Mouse (Mus musculus): ENCODE measurements around the gene Rap1gap2. TPM values are rescaled to one million over a fixed set of nuclear protein-coding genes. Genes with fewer than 3 reads are reported as not detected.

The Rap1gap2 gene
- polyA plus RNA-seq, 1 experiment from 2014 or later: 7.9 TPM

- H3K4me1 ChIP-seq (replicated peaks; ENCODE audit: control insufficient read depth, insufficient read depth, low read length): no peaks in the 10 kb centered on the region
- 88% methylated on average over 2 of the region's 2 CpGs for WGBS
- no peak for TF ChIP-seq CTCF (IDR thresholded peaks at IDR 0.05; ENCODE audit: low read depth)
- H3K9me3 ChIP-seq (ENCODE audit: control insufficient read depth): no peaks in the 10 kb centered on the region
- no peak overlapping the region for H3K27ac ChIP-seq (ENCODE audit: low read depth, low read length)
- no peak overlapping the region for H3K4me2 ChIP-seq (replicated peaks; ENCODE audit: low read depth)
- H3K9ac ChIP-seq (ENCODE audit: low read depth, low read length): no peak overlapping the region
- H3K36me3 ChIP-seq (ENCODE audit: control insufficient read depth, insufficient read depth): peaks cover 8% of the 10 kb centered on the region
- H3K27me3 ChIP-seq (replicated peaks; ENCODE audit: control insufficient read depth, insufficient read depth, low read length): no peaks in the 10 kb centered on the region
- no peak for ATAC-seq
- no peak overlapping the region for H3K4me3 ChIP-seq (ENCODE audit: low read depth, low read length)
Observed at GRCm38 (mm10) chr11:74435366-74435765, 175.3 kb downstream of the Rap1gap2 start.

GRCm38 (mm10) chr11:74433000-74433399, 177.7 kb downstream of the Rap1gap2 start:
- Histone ChIP-seq H3K4me3 (ENCODE audit: low read depth, low read length) (no peak overlapping the region), H3K9me3 (ENCODE audit: control insufficient read depth) (no peaks in the 10 kb centered on the region), H3K4me1 (replicated peaks; ENCODE audit: control insufficient read depth, insufficient read depth, low read length) (no peaks in the 10 kb centered on the region), H3K4me2 (replicated peaks; ENCODE audit: low read depth) (no peak overlapping the region), H3K27me3 (replicated peaks; ENCODE audit: control insufficient read depth, insufficient read depth, low read length) (no peaks in the 10 kb centered on the region), H3K27ac (ENCODE audit: low read depth, low read length) (no peak overlapping the region), H3K36me3 (ENCODE audit: control insufficient read depth, insufficient read depth) (peaks cover 8% of the 10 kb centered on the region), H3K9ac (ENCODE audit: low read depth, low read length) (no peak overlapping the region)
- TF ChIP-seq CTCF (IDR thresholded peaks at IDR 0.05; ENCODE audit: low read depth): no peak
- 83% methylated on average over 4 of the region's 4 CpGs for WGBS
- no peak for ATAC-seq

DNA sequence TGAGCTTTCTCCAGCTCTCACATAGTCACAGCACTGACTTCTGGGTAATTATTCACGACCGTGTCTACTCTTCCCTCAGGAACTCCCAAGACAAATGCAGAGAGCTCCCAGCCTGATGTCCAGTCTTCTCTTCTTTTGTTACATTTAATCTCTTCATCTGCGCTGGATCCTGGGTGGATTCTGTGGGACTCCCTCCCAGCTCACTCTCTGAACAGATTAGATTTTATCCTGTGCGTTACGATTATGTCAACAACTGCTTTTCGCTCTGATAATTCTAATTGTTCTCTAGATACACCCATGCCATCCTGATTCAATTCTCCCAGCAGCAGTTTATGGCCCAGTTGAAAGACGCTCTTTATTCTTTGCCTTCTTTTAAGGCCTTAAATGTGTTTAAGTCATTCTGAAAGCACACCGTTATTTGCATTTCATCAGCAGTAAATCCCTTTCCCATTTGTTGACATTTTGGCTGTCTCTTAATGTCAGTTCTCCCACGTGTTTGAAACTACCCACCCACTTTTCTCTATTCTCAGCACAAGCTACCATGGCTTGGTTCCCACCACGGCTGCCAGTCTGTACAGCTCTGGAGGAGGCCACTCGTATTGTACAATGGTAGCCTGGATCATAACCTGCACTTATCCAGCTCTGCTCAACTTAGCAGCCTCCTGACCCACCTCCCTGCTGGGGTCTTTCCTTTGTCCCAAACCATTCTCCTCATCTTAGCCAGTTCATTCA, 180.8 kb downstream of the Rap1gap2 start:
- 47% methylated on average over 11 of the region's 11 CpGs for WGBS
- Histone ChIP-seq H3K36me3 (ENCODE audit: control insufficient read depth, insufficient read depth) (peaks cover 7% of the 10 kb centered on the region), H3K9ac (ENCODE audit: low read depth, low read length) (no peak overlapping the region), H3K27me3 (replicated peaks; ENCODE audit: control insufficient read depth, insufficient read depth, low read length) (no peaks in the 10 kb centered on the region), H3K4me3 (ENCODE audit: low read depth, low read length) (no peak overlapping the region), H3K9me3 (ENCODE audit: control insufficient read depth) (no peaks in the 10 kb centered on the region), H3K4me2 (replicated peaks; ENCODE audit: low read depth) (no peak overlapping the region), H3K4me1 (replicated peaks; ENCODE audit: control insufficient read depth, insufficient read depth, low read length) (no peaks in the 10 kb centered on the region), H3K27ac (ENCODE audit: low read depth, low read length) (no peak overlapping the region)
- no peak for ATAC-seq
- no peak for TF ChIP-seq CTCF (IDR thresholded peaks at IDR 0.05; ENCODE audit: low read depth)

- no peaks in the 10 kb centered on the region for H3K9me3 ChIP-seq (ENCODE audit: control insufficient read depth)
- H3K4me2 ChIP-seq (replicated peaks; ENCODE audit: low read depth): no peak overlapping the region
- no peak for TF ChIP-seq CTCF (IDR thresholded peaks at IDR 0.05; ENCODE audit: low read depth)
- no peak overlapping the region for H3K4me3 ChIP-seq (ENCODE audit: low read depth, low read length)
- H3K36me3 ChIP-seq (ENCODE audit: control insufficient read depth, insufficient read depth): peaks cover 8% of the 10 kb centered on the region; the same call in 1 of the 2 replicates
- no peaks in the 10 kb centered on the region for H3K27me3 ChIP-seq (replicated peaks; ENCODE audit: control insufficient read depth, insufficient read depth, low read length)
- H3K9ac ChIP-seq (ENCODE audit: low read depth, low read length): no peak overlapping the region
- no peaks in the 10 kb centered on the region for H3K4me1 ChIP-seq (replicated peaks; ENCODE audit: control insufficient read depth, insufficient read depth, low read length)
- no peak overlapping the region for H3K27ac ChIP-seq (ENCODE audit: low read depth, low read length)
- ATAC-seq: no peak
- 89% methylated on average over 5 of the region's 5 CpGs for WGBS
Observed at GRCm38 (mm10) chr11:74426306-74426705, 184.4 kb downstream of the Rap1gap2 start.

- H3K36me3 ChIP-seq (ENCODE audit: control insufficient read depth, insufficient read depth): peaks cover 8% of the 10 kb centered on the region; the same call in 1 of the 2 replicates
- no peak for ATAC-seq
- no peak for TF ChIP-seq CTCF (IDR thresholded peaks at IDR 0.05; ENCODE audit: low read depth)
- no peak overlapping the region for H3K4me2 ChIP-seq (replicated peaks; ENCODE audit: low read depth)
- H3K9ac ChIP-seq (ENCODE audit: low read depth, low read length): no peak overlapping the region
- H3K4me1 ChIP-seq (replicated peaks; ENCODE audit: control insufficient read depth, insufficient read depth, low read length): no peaks in the 10 kb centered on the region; the same call in 1 of the 2 replicates
- no peak overlapping the region for H3K27ac ChIP-seq (ENCODE audit: low read depth, low read length)
- WGBS: 85% methylated on average over 6 of the region's 6 CpGs
- no peaks in the 10 kb centered on the region for H3K27me3 ChIP-seq (replicated peaks; ENCODE audit: control insufficient read depth, insufficient read depth, low read length)
- H3K9me3 ChIP-seq (ENCODE audit: control insufficient read depth): no peaks in the 10 kb centered on the region
- H3K4me3 ChIP-seq (ENCODE audit: low read depth, low read length): no peak overlapping the region
Observed at GRCm38 (mm10) chr11:74422019-74422418, 188.7 kb downstream of the Rap1gap2 start.

DNA sequence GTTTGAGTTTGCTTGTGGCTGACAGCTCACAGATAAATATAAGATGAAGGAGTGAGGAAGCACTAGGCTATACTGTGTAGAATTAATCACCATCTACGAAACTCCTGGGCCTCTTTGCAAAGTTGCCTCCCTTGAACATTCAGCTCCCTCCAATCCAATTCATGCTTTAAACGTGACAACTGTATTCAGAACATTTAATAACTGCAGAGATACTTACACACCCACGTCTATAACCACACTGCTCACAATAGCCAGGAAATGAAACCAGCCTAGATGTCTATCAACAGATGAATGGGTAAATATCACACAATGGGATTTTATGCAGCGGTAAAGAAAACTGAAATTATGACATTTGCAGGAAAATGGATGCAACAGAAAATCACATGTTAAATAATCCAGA, 189.6 kb downstream of the Rap1gap2 start:
- Histone ChIP-seq H3K4me1 (replicated peaks; ENCODE audit: control insufficient read depth, insufficient read depth, low read length) (no peaks in the 10 kb centered on the region; the same call in 1 of the 2 replicates), H3K36me3 (ENCODE audit: control insufficient read depth, insufficient read depth) (peaks cover 8% of the 10 kb centered on the region; the same call in 1 of the 2 replicates), H3K9ac (ENCODE audit: low read depth, low read length) (no peak overlapping the region), H3K9me3 (ENCODE audit: control insufficient read depth) (no peaks in the 10 kb centered on the region), H3K4me3 (ENCODE audit: low read depth, low read length) (no peak overlapping the region), H3K27me3 (replicated peaks; ENCODE audit: control insufficient read depth, insufficient read depth, low read length) (no peaks in the 10 kb centered on the region), H3K27ac (ENCODE audit: low read depth, low read length) (no peak overlapping the region), H3K4me2 (replicated peaks; ENCODE audit: low read depth) (no peak overlapping the region)
- ATAC-seq: no peak
- no peak for TF ChIP-seq CTCF (IDR thresholded peaks at IDR 0.05; ENCODE audit: low read depth)
- WGBS: 72% methylated on average over 4 of the region's 4 CpGs

Measured in intestine, postnatal 0 days (tissue).